Mouse (Mus musculus): ENCODE results near the gene 2310011J03Rik. TPM values are rescaled to one million over a fixed set of nuclear protein-coding genes. Genes with fewer than 3 reads are reported as not detected.
A peak's percentile ranks its signal among the peaks of the same experiment; 100 is the strongest.

Gene 2310011J03Rik
- polyA plus RNA-seq, 1 experiment: 62.6 TPM

- H3K79me3 ChIP-seq (ENCODE audit: low read depth): no peaks in the 10 kb centered on the region
- TF ChIP-seq CTCF (IDR thresholded peaks at IDR 0.05; ENCODE audit: control insufficient read depth, insufficient read depth, insufficient read length): no peak
- TF ChIP-seq MYOD1 (IDR thresholded peaks at IDR 0.05; ENCODE audit: control insufficient read depth, insufficient read length, low read depth): no peak
- no peak for TF ChIP-seq MYOG (IDR thresholded peaks at IDR 0.05; ENCODE audit: control insufficient read depth, extremely low read depth, insufficient read length)
- TF ChIP-seq USF1 (IDR thresholded peaks at IDR 0.05; ENCODE audit: low read depth): no peak
- no peak for TF ChIP-seq CEBPB (IDR thresholded peaks at IDR 0.05; ENCODE audit: low read depth)
- TF ChIP-seq FOSL1 (IDR thresholded peaks at IDR 0.05; ENCODE audit: insufficient read depth, low read length, poor library complexity, severe bottlenecking): no peak
- no peak for TF ChIP-seq MAX (IDR thresholded peaks at IDR 0.05)
- H3K4me3 ChIP-seq (ENCODE audit: insufficient read depth, poor library complexity, severe bottlenecking): no peak overlapping the region
- H3ac ChIP-seq (ENCODE audit: control insufficient read depth, insufficient read length, low read depth): no peak overlapping the region
- H3K27me3 ChIP-seq (ENCODE audit: control insufficient read depth, insufficient read depth, insufficient read length): peaks cover 30% of the 10 kb centered on the region
- H3K36me3 ChIP-seq (ENCODE audit: control insufficient read depth, insufficient read depth): no peaks in the 10 kb centered on the region
- no peaks in the 10 kb centered on the region for H3K79me2 ChIP-seq (ENCODE audit: control insufficient read depth, insufficient read depth)
Observed at GRCm38 (mm10) chr10:80352727-80353126, 32.4 kb upstream of the 2310011J03Rik start.

GRCm38 (mm10) chr10:80351896-80352295 is 31.6 kb upstream of the 2310011J03Rik start:
- TF ChIP-seq MYOD1 (IDR thresholded peaks at IDR 0.05; ENCODE audit: control insufficient read depth, insufficient read length, low read depth) (no peak), CTCF (IDR thresholded peaks at IDR 0.05; ENCODE audit: control insufficient read depth, insufficient read depth, insufficient read length) (no peak), MYOG (IDR thresholded peaks at IDR 0.05; ENCODE audit: control insufficient read depth, extremely low read depth, insufficient read length) (no peak)
- no peak overlapping the region for H3K4me3 ChIP-seq (ENCODE audit: insufficient read depth, poor library complexity, severe bottlenecking)
- peaks cover 22% of the 10 kb centered on the region for H3K27me3 ChIP-seq (ENCODE audit: control insufficient read depth, insufficient read depth, insufficient read length)
- H3K79me2 ChIP-seq (ENCODE audit: control insufficient read depth, insufficient read depth): no peaks in the 10 kb centered on the region
- no peak overlapping the region for H3ac ChIP-seq (ENCODE audit: control insufficient read depth, insufficient read length, low read depth)
- no peaks in the 10 kb centered on the region for H3K36me3 ChIP-seq (ENCODE audit: control insufficient read depth, insufficient read depth)
- no peaks in the 10 kb centered on the region for H3K79me3 ChIP-seq (ENCODE audit: low read depth)

GRCm38 (mm10) chr10:80350292-80350691 is 30.0 kb upstream of the 2310011J03Rik start:
- Histone ChIP-seq H3K36me3 (ENCODE audit: control insufficient read depth, insufficient read depth) (no peaks in the 10 kb centered on the region), H3K27me3 (ENCODE audit: control insufficient read depth, insufficient read depth, insufficient read length) (peaks cover 6% of the 10 kb centered on the region), H3K79me3 (ENCODE audit: low read depth) (no peaks in the 10 kb centered on the region), H3K79me2 (ENCODE audit: control insufficient read depth, insufficient read depth) (no peaks in the 10 kb centered on the region), H3ac (ENCODE audit: control insufficient read depth, insufficient read length, low read depth) (no peak overlapping the region), H3K4me3 (ENCODE audit: insufficient read depth, poor library complexity, severe bottlenecking) (no peak overlapping the region)
- no peak for TF ChIP-seq MYOG (IDR thresholded peaks at IDR 0.05; ENCODE audit: control insufficient read depth, extremely low read depth, insufficient read length)
- peak; percentile 95 for TF ChIP-seq CTCF (IDR thresholded peaks at IDR 0.05; ENCODE audit: control insufficient read depth, insufficient read depth, insufficient read length)
- no peak for TF ChIP-seq CEBPB (IDR thresholded peaks at IDR 0.05; ENCODE audit: low read depth)
- TF ChIP-seq USF1 (IDR thresholded peaks at IDR 0.05; ENCODE audit: low read depth): no peak
- TF ChIP-seq MYOD1 (IDR thresholded peaks at IDR 0.05; ENCODE audit: control insufficient read depth, insufficient read length, low read depth): no peak
- no peak for TF ChIP-seq FOSL1 (IDR thresholded peaks at IDR 0.05; ENCODE audit: insufficient read depth, low read length, poor library complexity, severe bottlenecking)
- TF ChIP-seq MAX (IDR thresholded peaks at IDR 0.05): no peak

GRCm38 (mm10) chr10:80348981-80349380 is 28.6 kb upstream of the 2310011J03Rik start:
- H3K4me3 ChIP-seq (ENCODE audit: insufficient read depth, poor library complexity, severe bottlenecking): no peak overlapping the region
- no peaks in the 10 kb centered on the region for H3K79me3 ChIP-seq (ENCODE audit: low read depth)
- H3K79me2 ChIP-seq (ENCODE audit: control insufficient read depth, insufficient read depth): no peaks in the 10 kb centered on the region
- peaks cover 3% of the 10 kb centered on the region for H3K27me3 ChIP-seq (ENCODE audit: control insufficient read depth, insufficient read depth, insufficient read length)
- TF ChIP-seq CEBPB (IDR thresholded peaks at IDR 0.05; ENCODE audit: low read depth): no peak
- TF ChIP-seq MYOD1 (IDR thresholded peaks at IDR 0.05; ENCODE audit: control insufficient read depth, insufficient read length, low read depth): no peak
- no peak for TF ChIP-seq MYOG (IDR thresholded peaks at IDR 0.05; ENCODE audit: control insufficient read depth, extremely low read depth, insufficient read length)
- no peak for TF ChIP-seq CTCF (IDR thresholded peaks at IDR 0.05; ENCODE audit: control insufficient read depth, insufficient read depth, insufficient read length)
- no peak for TF ChIP-seq USF1 (IDR thresholded peaks at IDR 0.05; ENCODE audit: low read depth)
- no peak for TF ChIP-seq MAX (IDR thresholded peaks at IDR 0.05)
- TF ChIP-seq FOSL1 (IDR thresholded peaks at IDR 0.05; ENCODE audit: insufficient read depth, low read length, poor library complexity, severe bottlenecking): no peak
- no peak overlapping the region for H3ac ChIP-seq (ENCODE audit: control insufficient read depth, insufficient read length, low read depth)
- no peaks in the 10 kb centered on the region for H3K36me3 ChIP-seq (ENCODE audit: control insufficient read depth, insufficient read depth)

- peak within 1 kb of the TSS; percentile 86 for H3ac ChIP-seq (ENCODE audit: control insufficient read depth, insufficient read length, low read depth)
- H3K27me3 ChIP-seq (ENCODE audit: control insufficient read depth, insufficient read depth, insufficient read length): peaks cover 3% of the 10 kb centered on the region
- TF ChIP-seq USF1 (IDR thresholded peaks at IDR 0.05; ENCODE audit: low read depth) (no peak), MYOG (IDR thresholded peaks at IDR 0.05; ENCODE audit: control insufficient read depth, extremely low read depth, insufficient read length) (no peak), CTCF (IDR thresholded peaks at IDR 0.05; ENCODE audit: control insufficient read depth, insufficient read depth, insufficient read length) (peak; percentile 100), CEBPB (IDR thresholded peaks at IDR 0.05; ENCODE audit: low read depth) (no peak), FOSL1 (IDR thresholded peaks at IDR 0.05; ENCODE audit: insufficient read depth, low read length, poor library complexity, severe bottlenecking) (no peak), MYOD1 (IDR thresholded peaks at IDR 0.05; ENCODE audit: control insufficient read depth, insufficient read length, low read depth) (no peak), MAX (IDR thresholded peaks at IDR 0.05) (peak; percentile 55)
- H3K79me3 ChIP-seq (ENCODE audit: low read depth): no peaks in the 10 kb centered on the region
- H3K79me2 ChIP-seq (ENCODE audit: control insufficient read depth, insufficient read depth): no peaks in the 10 kb centered on the region
- no peaks in the 10 kb centered on the region for H3K36me3 ChIP-seq (ENCODE audit: control insufficient read depth, insufficient read depth)
- H3K4me3 ChIP-seq (ENCODE audit: insufficient read depth, poor library complexity, severe bottlenecking): peak within 1 kb of the TSS; percentile 50
Observed at GRCm38 (mm10) chr10:80348244-80348781, 28.0 kb upstream of the 2310011J03Rik start, which contains the start of gene Adamtsl5. TSS of gene Adamtsl5 (minus strand) at chr10:80348412.
